Mouse (Mus musculus): ENCODE measurements around the gene C9orf72. TPM values are rescaled to one million over a fixed set of nuclear protein-coding genes. Genes with fewer than 3 reads are reported as not detected.
A peak's percentile ranks its signal among the peaks of the same experiment; 100 is the strongest.

The C9orf72 gene
- total RNA-seq, 2 experiments from 2014 or later = 12.5 TPM

DNA sequence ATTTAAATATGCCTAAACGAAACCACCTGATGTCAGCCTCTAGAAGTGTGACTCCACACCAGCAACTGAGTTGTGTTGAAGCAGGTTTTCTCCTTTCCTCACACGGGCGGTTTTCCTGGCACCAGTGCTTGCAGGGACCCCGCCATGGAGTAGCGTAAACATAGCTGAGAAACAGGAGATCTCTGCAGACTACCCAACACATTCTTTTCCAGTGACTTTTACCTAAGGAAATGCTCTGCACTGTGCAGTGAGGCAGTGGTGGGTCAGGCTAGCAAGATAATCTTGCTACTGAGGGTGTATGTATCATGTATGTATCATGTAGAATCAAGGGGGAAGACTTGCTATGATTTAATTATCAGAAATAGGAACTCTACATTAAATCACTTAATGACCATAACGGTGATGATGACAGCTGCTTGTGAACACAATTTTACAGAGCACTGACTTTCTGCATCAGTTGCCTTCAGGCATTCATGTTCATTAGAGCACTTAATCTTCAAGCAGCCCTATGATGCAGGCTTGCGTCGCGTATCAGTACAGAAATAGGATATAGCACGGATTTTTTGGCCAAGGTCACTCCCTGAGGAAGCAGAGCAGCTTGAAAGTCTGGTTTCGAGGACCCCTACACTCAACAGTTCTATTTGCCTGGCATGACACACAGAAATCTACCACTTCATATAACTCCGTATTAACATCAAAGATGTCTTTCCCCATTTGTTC lies 47.9 kb downstream of the C9orf72 start:
- DNase-seq (ENCODE audit: low spot score) = no peak

DNA sequence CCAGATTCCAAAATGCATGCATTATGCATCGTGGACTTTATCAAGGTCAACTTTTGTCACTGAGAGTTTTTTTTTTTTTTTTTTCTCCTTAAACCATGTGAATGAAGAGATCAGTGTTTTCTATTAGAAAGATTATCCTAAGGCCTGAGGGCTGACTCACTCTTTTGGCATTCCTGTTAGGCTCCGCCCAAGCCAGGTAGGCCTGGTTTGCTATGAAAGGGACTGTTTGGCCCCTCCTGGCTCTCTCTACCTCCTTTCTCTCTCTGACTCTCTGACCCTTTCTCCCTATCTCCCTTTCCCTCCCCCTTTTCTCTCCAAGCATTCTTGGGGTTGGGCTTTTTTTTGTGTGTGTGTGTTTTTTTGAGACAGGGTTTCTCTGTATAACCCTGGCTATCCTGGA lies 50.4 kb downstream of the C9orf72 start:
- no peak for DNase-seq (ENCODE audit: low spot score)

GRCm38 (mm10) chr4:35173551-35173950 lies 52.4 kb downstream of the C9orf72 start:
- DNase-seq (ENCODE audit: low spot score) = no peak

- DNase-seq (ENCODE audit: low spot score) = no peak
Observed at GRCm38 (mm10) chr4:35172471-35172870, 53.5 kb downstream of the C9orf72 start.

DNA sequence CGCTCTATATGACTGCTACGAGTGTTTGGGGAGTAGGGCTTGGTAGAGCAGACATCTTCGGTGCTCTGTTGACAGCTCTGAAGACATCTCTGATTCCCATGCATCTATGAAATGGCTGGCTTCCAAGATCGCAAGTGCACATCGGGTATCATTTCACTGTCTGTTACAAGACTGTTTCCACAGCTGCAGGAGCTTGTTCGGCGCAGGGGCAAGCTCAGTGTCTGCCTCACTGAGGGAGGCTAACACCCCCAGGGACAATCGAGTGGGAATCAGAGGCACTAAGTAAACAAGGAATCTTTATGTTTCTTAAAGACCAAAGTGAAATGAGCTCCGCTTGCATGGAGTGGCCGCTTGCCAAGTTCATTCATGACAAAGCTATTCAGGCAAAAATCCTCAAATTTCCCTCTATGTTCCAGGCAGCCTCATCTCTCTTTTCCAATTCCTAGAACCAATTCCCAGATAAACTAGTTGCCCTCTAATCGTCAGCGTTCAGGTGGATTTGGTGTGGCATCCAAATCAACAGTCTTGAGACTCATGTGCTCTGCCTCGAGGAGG lies 56.3 kb downstream of the C9orf72 start:
- no peak for DNase-seq (ENCODE audit: low spot score)

DNA sequence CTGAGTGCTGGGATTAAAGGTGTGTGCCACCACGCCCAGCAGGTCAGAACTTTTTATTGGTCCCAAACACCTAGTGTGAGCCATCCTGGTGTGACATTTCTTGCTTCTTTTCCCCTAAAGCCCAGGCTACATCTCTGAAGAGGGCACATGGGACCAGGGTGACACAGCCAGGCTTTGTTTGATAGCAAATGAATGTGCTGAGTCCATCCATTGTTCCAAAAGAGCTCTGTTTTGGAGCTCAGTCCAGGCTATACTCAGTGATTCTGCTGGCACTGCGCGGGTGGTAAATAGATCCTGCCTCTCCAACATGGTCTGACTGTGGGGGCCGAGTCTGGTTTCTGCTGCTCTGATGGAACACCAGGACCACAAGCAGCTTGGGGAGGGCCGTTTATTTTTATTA lies 58.1 kb downstream of the C9orf72 start:
- DNase-seq (ENCODE audit: low spot score) = no peak

- no peak for DNase-seq (ENCODE audit: low spot score)
Observed at GRCm38 (mm10) chr4:35165947-35166346, 60.0 kb downstream of the C9orf72 start.

GRCm38 (mm10) chr4:35165275-35165674 lies 60.7 kb downstream of the C9orf72 start:
- DNase-seq (ENCODE audit: low spot score) = no peak

- DNase-seq (ENCODE audit: low spot score) = no peak
Observed at GRCm38 (mm10) chr4:35157815-35158214, 68.2 kb downstream of the C9orf72 start.

GRCm38 (mm10) chr4:35156751-35157611 lies 69.0 kb downstream of the C9orf72 start, which contains the start of gene Mob3b:
Mob3b (minus strand) TSS chr4:35157484.
- peak; percentile 84 for DNase-seq (ENCODE audit: low spot score)

- peak; percentile 52 for DNase-seq (ENCODE audit: low spot score)
Observed at GRCm38 (mm10) chr4:35156149-35156611, 69.8 kb downstream of the C9orf72 start.

DNA sequence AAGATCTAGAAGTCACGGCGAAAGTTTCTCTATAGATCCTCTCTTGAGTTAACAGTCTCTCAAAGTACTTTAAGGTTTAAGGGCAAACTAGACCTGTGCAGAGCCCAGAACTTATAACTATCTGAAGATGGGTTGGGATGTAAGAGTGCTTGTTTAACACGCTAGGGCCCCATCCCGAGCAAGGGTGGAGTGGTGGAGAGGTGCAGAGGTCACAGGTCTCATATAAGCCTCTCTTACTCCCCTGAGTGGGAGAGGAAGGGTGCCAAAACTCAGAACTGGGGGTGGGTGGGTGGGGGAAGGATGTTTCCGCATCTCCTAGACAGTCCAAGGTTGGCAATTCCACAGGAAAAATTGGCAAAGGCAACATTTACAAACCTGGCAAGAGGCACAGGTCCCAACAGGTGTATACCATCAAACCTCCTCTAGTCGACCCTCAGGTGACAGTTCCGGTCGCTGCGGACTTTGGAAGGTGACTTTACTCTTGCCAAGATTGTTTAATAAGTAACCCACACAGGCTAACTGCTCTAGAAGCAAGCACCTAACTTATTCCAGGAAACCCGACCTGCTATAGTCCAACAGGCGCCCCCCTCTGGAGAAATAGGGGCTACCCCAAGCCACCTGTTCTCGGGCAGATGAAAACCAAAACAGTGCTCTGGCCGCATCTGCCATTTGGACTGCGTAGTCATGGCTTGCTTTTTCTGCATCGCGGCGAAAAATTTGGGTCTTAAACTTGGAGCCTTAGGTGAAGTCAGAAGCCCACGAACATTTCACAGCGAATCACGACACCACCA lies 70.6 kb downstream of the C9orf72 start:
- no peak for DNase-seq (ENCODE audit: low spot score)

DNA sequence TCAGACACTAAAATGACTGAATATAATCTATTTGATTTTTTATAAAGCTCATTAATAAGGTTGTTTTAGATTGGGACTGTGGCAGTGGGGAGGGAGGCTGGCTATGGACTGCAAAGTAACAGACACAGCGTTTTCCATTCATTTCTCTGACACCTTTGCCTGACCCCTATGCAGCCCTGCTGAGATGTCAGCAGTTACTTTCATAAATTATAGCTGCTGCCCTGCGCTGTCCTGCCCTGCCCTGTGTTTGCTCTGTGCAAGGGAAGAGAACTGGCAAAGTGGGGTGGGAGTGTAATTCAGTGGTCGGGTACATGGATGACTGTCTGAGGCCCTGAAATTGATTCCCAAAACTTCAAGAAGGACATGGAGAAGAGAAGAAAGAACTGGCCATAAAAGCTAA lies 71.9 kb downstream of the C9orf72 start:
- DNase-seq (ENCODE audit: low spot score) = no peak

- DNase-seq (ENCODE audit: low spot score) = no peak
Observed at GRCm38 (mm10) chr4:35151756-35152155, 74.2 kb downstream of the C9orf72 start, which contains the start of gene Ifnk. Ifnk (plus strand) TSS chr4:35152056.

GRCm38 (mm10) chr4:35150706-35151105 lies 75.3 kb downstream of the C9orf72 start:
- no peak for DNase-seq (ENCODE audit: low spot score)

GRCm38 (mm10) chr4:35148326-35148725 lies 77.6 kb downstream of the C9orf72 start:
- DNase-seq (ENCODE audit: low spot score) = no peak

DNA sequence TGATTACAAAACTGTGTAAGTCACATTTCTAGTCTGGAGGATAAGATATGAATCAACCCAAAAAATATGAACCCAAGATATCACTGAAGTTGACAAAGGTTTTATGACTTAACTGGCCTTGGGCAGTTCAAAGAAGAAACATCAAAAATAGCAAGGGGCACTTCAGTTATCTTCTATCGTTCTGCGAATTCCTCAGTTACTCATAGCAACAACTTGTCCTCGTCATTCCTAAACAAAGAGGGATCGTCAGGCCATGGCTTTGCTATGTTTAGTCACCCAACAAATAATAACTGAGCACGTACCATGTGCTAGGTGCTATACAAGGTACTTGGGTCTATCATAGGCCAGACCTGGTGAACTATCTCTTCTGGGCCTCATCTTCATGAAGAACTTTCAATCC lies 79.4 kb downstream of the C9orf72 start:
- DNase-seq (ENCODE audit: low spot score) = no peak

DNA sequence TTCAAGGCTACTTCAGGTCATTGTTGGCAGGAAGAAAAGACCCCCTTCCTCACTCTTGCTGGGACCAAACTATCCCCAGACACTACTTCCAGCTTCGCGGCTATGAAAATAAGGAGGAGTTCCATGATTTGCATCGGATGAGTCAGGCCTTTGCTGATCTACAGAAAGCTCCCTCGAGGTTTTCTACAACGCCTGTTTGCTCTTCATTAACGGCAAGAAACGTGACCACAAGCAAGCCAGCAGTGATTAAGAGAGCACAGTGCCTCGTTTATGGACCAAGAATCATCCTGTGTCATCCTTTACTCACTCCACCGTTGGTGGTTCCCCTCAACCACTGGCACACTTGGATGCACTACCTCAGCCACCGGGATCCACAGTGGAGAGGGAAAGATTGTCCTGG lies 80.2 kb downstream of the C9orf72 start:
- no peak for DNase-seq (ENCODE audit: low spot score)

- no peak for DNase-seq (ENCODE audit: low spot score)
Observed at GRCm38 (mm10) chr4:35143472-35144102, 82.4 kb downstream of the C9orf72 start.
